Mouse (Mus musculus): ENCODE measurements at regions not wholly inside any gene's neighbourhood (a gene's known extent, or its start where the extent isn't known, plus 50 kb on each side); places are given as distances from the start of the nearest gene placed in this dataset.

GRCm38 (mm10) chr10:126505988-126506387, 395.2 kb downstream of the Atp23 start:
- intact Hi-C loops (cut with DNase I), result no loop called here
- DNase-seq, result no peak

GRCm38 (mm10) chr10:126502013-126502688, 399.0 kb downstream of the Atp23 start:
- intact Hi-C loops (cut with DNase I), result no loop called here
- DNase-seq, result peak in 1 of 2 experiments; percentile 7

- no peak for DNase-seq
- intact Hi-C loops (cut with DNase I), result no loop called here
These were observed 402.4 kb downstream of the Atp23 start for GRCm38 (mm10) chr10:126498726-126499125.

- intact Hi-C loops (cut with DNase I), result no loop called here
- DNase-seq, result no peak
These were observed 407.4 kb downstream of the Atp23 start for GRCm38 (mm10) chr10:126493734-126494133.

- DNase-seq, result no peak
- intact Hi-C loops (cut with DNase I), result no loop called here
These were observed 408.9 kb downstream of the Atp23 start for GRCm38 (mm10) chr10:126492211-126492610.

GRCm38 (mm10) chr10:126485129-126485528, 416.0 kb downstream of the Atp23 start:
- intact Hi-C loops (cut with DNase I), result no loop called here
- no peak for DNase-seq

- DNase-seq, result no peak
- intact Hi-C loops (cut with DNase I), result no loop called here
These were observed 417.7 kb downstream of the Atp23 start for GRCm38 (mm10) chr10:126483479-126483878.

GRCm38 (mm10) chr10:126480382-126480781, 420.8 kb downstream of the Atp23 start:
- intact Hi-C loops (cut with DNase I), result no loop called here
- no peak for DNase-seq

GRCm38 (mm10) chr10:126479743-126480142, 421.4 kb downstream of the Atp23 start:
- intact Hi-C loops (cut with DNase I), result no loop called here
- DNase-seq, result no peak

GRCm38 (mm10) chr10:126473050-126473719, 428.0 kb downstream of the Atp23 start:
- intact Hi-C loops (cut with DNase I), result no loop called here
- no peak for DNase-seq

GRCm38 (mm10) chr10:126470838-126471491, 430.2 kb downstream of the Atp23 start:
- DNase-seq, result no peak
- intact Hi-C loops (cut with DNase I), result no loop called here

GRCm38 (mm10) chr10:126462770-126463169, 438.4 kb downstream of the Atp23 start:
- intact Hi-C loops (cut with DNase I), result no loop called here

GRCm38 (mm10) chr10:126458523-126458922, 442.6 kb downstream of the Atp23 start:
- DNase-seq, result no peak
- intact Hi-C loops (cut with DNase I), result no loop called here

More at GRCm38 (mm10) chr10:126462770-126463169, 438.4 kb downstream of the Atp23 start:
- no peak for DNase-seq

- intact Hi-C loops (cut with DNase I), result no loop called here
- no peak for DNase-seq
These were observed 448.2 kb downstream of the Atp23 start for GRCm38 (mm10) chr10:126452757-126453528.

- no peak for DNase-seq
- intact Hi-C loops (cut with DNase I), result no loop called here
These were observed 449.0 kb downstream of the Atp23 start for GRCm38 (mm10) chr10:126452057-126452622.

- DNase-seq, result no peak
These were observed 465.3 kb downstream of the Lrig3 start for GRCm38 (mm10) chr10:126431222-126431621.

GRCm38 (mm10) chr10:126430346-126430745, 464.4 kb downstream of the Lrig3 start:
- no peak for DNase-seq
- intact Hi-C loops (cut with DNase I), result no loop called here

More at GRCm38 (mm10) chr10:126431222-126431621, 465.3 kb downstream of the Lrig3 start:
- intact Hi-C loops (cut with DNase I), result no loop called here

GRCm38 (mm10) chr10:126429502-126429901, 463.5 kb downstream of the Lrig3 start:
- intact Hi-C loops (cut with DNase I), result no loop called here
- DNase-seq, result no peak

GRCm38 (mm10) chr10:126422066-126422465, 456.1 kb downstream of the Lrig3 start:
- intact Hi-C loops (cut with DNase I), result no loop called here
- DNase-seq, result peak in 1 of 2 experiments; percentile 2

GRCm38 (mm10) chr10:126413786-126414185, 447.8 kb downstream of the Lrig3 start:
- DNase-seq, result no peak
- intact Hi-C loops (cut with DNase I), result no loop called here

GRCm38 (mm10) chr10:126392235-126392634, 426.3 kb downstream of the Lrig3 start:
- DNase-seq, result no peak
- intact Hi-C loops (cut with DNase I), result no loop called here

Data from heart, postnatal 36 days (tissue).